Mouse (Mus musculus): ENCODE measurements around the gene Tbc1d1.

Tbc1d1 gene

GRCm38 (mm10) chr5:64382451-64383057 lies 226.4 kb downstream of the Tbc1d1 start:
- in situ Hi-C loops (cut with MboI, MseI), result loop anchor here (5.0 kb wide), 3 partner anchors 105 to 485 kb away; no protein-coding TSS in a partner anchor

- in situ Hi-C loops (cut with MboI, MseI), result loop anchor here (5.0 kb wide), 3 partner anchors 104 to 484 kb away; no protein-coding TSS in a partner anchor
Observed at GRCm38 (mm10) chr5:64383215-64383614, 227.1 kb downstream of the Tbc1d1 start.

- in situ Hi-C loops (cut with MboI, MseI), result loop anchor here (5.0 kb wide), 3 partner anchors 103 to 483 kb away; no protein-coding TSS in a partner anchor
Observed at GRCm38 (mm10) chr5:64384546-64384945, 228.4 kb downstream of the Tbc1d1 start.

GRCm38 (mm10) chr5:64386996-64387395 lies 230.9 kb downstream of the Tbc1d1 start:
- in situ Hi-C loops (cut with MboI, MseI), result no loop called here

- in situ Hi-C loops (cut with MboI, MseI), result no loop called here
Observed at GRCm38 (mm10) chr5:64389202-64389929, 233.3 kb downstream of the Tbc1d1 start.

GRCm38 (mm10) chr5:64391346-64391745 lies 235.2 kb downstream of the Tbc1d1 start:
- in situ Hi-C loops (cut with MboI, MseI), result no loop called here

- in situ Hi-C loops (cut with MboI, MseI), result no loop called here
Observed at GRCm38 (mm10) chr5:64392426-64393020, 236.4 kb downstream of the Tbc1d1 start.

- in situ Hi-C loops (cut with MboI, MseI), result no loop called here
Observed at GRCm38 (mm10) chr5:64393530-64393929, 237.4 kb downstream of the Tbc1d1 start.

- in situ Hi-C loops (cut with MboI, MseI), result no loop called here
Observed at GRCm38 (mm10) chr5:64398155-64398554, 242.1 kb downstream of the Tbc1d1 start.

GRCm38 (mm10) chr5:64400742-64401141 lies 244.6 kb downstream of the Tbc1d1 start:
- in situ Hi-C loops (cut with MboI, MseI), result no loop called here

Measured in regulatory T cell (primary cell).